Mouse (Mus musculus): Measurements from ENCODE around the gene Cts6.
"Not testable (repeated sequence)": the region's sequence is repeated elsewhere in the genome, so short reads cannot be mapped to it uniquely, and the experiment has no call there.

Cts6 gene

DNA sequence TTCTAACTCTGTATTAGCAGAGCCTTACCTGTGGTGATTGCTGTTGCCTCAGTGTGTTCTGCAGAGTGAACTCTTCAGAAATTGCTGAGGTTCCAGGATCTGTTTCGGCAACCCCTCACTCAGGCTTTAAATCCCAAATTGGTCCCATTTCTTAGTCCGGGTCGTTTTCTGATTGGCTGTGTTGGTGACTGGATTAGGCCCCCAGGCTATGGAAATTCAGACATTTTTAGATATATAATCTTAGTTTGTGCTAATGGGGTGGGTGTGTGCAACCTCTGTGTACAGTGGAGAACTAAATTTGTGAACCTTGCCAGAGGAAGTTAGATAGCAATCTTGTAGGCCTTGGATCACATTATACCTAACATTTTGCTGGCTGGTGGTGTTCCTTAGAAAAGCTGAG lies at the start of gene Cts6:
Gene Cts6 (minus strand): TSS at position 101 of the 400 bp plus-strand sequence.
- in situ Hi-C loops (cut with MseI, MboI) = no loop called here

DNA sequence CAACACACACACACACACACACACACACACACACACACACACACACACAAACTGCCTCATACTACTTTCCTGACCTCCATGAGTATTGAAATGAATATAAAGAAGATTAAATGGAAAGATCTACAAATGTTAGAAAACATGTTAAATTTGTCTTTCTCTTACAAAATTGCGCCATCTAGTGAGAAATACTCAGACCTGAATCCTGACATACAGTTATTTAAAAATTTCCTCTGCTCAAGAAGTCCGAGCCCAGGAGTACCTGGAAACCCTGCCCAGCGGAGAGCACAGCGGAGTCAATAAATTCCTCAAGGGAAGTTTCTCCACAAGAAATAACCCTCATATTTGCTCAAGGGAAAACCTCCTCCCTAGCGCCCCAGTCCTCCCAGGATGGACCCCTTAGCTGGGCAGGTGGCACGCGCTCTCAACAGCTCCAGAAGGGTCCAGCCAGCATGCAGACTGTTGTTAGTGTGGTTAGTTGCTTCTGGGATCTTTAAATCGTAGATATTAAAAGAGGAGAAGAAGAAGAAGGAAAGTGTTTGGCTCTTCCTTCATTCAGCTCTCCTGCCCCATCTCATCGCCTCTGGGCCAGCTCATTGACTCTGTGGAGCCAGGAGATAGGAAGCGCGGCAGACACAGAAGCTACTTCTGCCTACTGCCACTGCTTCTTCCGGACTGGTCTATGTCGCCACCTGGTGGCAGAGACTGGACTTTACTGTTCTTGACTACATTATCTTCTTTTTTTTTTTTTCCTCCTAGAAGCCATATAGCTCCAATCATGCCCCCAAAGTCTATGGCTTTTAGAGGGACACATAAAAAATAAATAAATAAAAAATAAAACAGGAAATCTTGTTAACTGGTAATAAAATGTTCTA lies 38.1 kb upstream of the Cts6 start:
- in situ Hi-C loops (cut with MseI, MboI) = loop anchor here in 1 of 2 experiments (5.0 kb wide), 1 partner anchor 244 kb away; no protein-coding TSS in a partner anchor

DNA sequence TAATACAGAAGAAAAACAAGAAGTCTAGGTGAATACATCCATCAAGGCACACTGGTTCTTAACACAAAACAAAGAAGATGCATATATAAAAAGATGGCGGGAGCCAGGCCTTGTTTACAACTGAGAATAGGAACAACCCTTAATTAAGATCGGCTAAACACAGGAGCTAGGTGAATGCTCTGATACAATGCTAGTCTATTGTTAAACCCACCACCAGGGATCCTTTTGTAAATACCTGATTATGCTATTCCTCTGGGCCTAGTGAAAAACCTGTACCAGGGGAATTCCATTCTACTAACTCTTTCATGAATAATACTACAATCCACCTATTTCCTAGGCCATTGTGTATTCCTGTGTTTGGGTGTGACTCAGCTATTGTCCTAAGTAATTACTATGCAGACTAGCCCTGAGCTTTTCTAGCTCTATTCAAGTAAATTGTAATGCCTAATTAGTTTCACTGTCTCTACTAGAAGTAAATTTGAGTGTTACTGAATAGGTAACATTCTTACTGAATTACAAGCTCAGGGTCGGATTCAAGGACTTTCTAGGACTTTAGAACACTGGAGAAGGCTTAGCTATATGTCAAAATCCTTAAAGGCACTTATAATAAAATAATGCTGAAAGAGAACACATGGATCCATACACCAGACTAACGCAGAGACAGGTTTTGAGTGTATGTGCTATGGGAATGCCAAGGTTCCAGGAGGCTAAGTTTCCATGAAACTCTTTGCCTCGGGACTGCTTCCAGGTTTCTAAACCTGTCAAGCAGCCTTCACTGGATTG lies 17.9 kb downstream of the Cts6 start:
- in situ Hi-C loops (cut with MseI, MboI) = not testable (repeated sequence)

- in situ Hi-C loops (cut with MseI, MboI) = no loop called here
These were observed 38.6 kb downstream of the Cts6 start for GRCm38 (mm10) chr13:61164622-61165021.

- in situ Hi-C loops (cut with MseI, MboI) = no loop called here
These were observed 39.1 kb downstream of the Cts6 start, which contains the start of gene Ctsr for GRCm38 (mm10) chr13:61164156-61164555. TSS of gene Ctsr (minus strand) at chr13:61164256.

Data from mouse trophoblast stem cell (cell line).